In genomic region chr13:99780751-99781460, GRCm38 (mm10) we compare ENCODE assay signal across 11 mouse cellular contexts.
A peak's percentile ranks its signal among the peaks of the same experiment; 100 is the strongest.
DNase-seq lines count a peak whose midpoint lies in the region; ATAC-seq and TF ChIP-seq lines count a peak whose summit lies in the region.
"Had no signal": no experiment of that assay in that cellular context is flagged by ENCODE, and none has a peak within 500 bp of the region (broad histone marks: within the 10 kb centered on the region; RNA-seq: fewer than 3 reads in every experiment).

No protein-coding gene starts in this region.

- H3K9ac ChIP-seq in heart, embryonic 11.5 days (ENCODE audit: low read depth, low read length), result no peak overlapping the region
- no peak overlapping the region for H3K9ac ChIP-seq in forebrain, embryonic 12.5 days
- H3K9ac ChIP-seq in midbrain, postnatal 0 days (replicated peaks; ENCODE audit: low read length, poor library complexity, severe bottlenecking), result 0 out of 2 replicates have a peak overlapping the region, but pooled peaks have one; percentile 29

- no peak for TF ChIP-seq CTCF in midbrain, postnatal 0 days (IDR thresholded peaks at IDR 0.05)

- no peaks in the 10 kb centered on the region for H3K9me3 ChIP-seq in heart, embryonic 11.5 days (replicated peaks; ENCODE audit: control insufficient read depth, low read length)
- H3K9me3 ChIP-seq in forebrain, embryonic 12.5 days, result no peaks in the 10 kb centered on the region
- H3K9me3 ChIP-seq in midbrain, postnatal 0 days (ENCODE audit: low read length), result no peaks in the 10 kb centered on the region

- H3K27me3 ChIP-seq in heart, embryonic 11.5 days (ENCODE audit: control insufficient read depth, insufficient read depth, low read length), result no peaks in the 10 kb centered on the region
- H3K27me3 ChIP-seq in forebrain, embryonic 12.5 days, result no peaks in the 10 kb centered on the region
- H3K27me3 ChIP-seq in midbrain, postnatal 0 days (ENCODE audit: insufficient read depth, low read length), result no peaks in the 10 kb centered on the region

- H3K36me3 ChIP-seq in heart, embryonic 11.5 days (ENCODE audit: control insufficient read depth, insufficient read depth, low read length), result no peaks in the 10 kb centered on the region
- no peaks in the 10 kb centered on the region for H3K36me3 ChIP-seq in forebrain, embryonic 12.5 days (replicated peaks)
- H3K36me3 ChIP-seq in midbrain, postnatal 0 days (ENCODE audit: insufficient read depth, low read length), result no peaks in the 10 kb centered on the region

- no peak overlapping the region for H3K27ac ChIP-seq in heart, embryonic 11.5 days (ENCODE audit: low read depth, low read length)
- peak overlapping the region; percentile 67; the same call in 1 of the 2 replicates for H3K27ac ChIP-seq in forebrain, embryonic 12.5 days
- H3K27ac ChIP-seq in midbrain, postnatal 0 days (ENCODE audit: low read depth, low read length), result peak overlapping the region; percentile 57
- H3K27ac ChIP-seq: kidney, postnatal 0 days had no signal

- H3K4me2 ChIP-seq in heart, embryonic 11.5 days, result 0 out of 2 replicates have a peak overlapping the region, but pooled peaks have one; percentile 11
- peak overlapping the region; percentile 40 for H3K4me2 ChIP-seq in forebrain, embryonic 12.5 days
- peak overlapping the region; percentile 41 for H3K4me2 ChIP-seq in midbrain, postnatal 0 days (ENCODE audit: low read depth, low read length, poor library complexity, severe bottlenecking)

- no peak for DNase-seq in heart, adult 9 months (ENCODE audit: low spot score in 2 of 2)
- DNase-seq in induced T-regulatory cell, adult 2 months (ENCODE audit: low read depth), result peak; percentile 3
- DNase-seq in midbrain, postnatal 0 days (ENCODE audit: low spot score), result peak; percentile 68
- no peak for DNase-seq in yolk sac, embryonic 10.5 days (ENCODE audit: low spot score)
- DNase-seq in layer of hippocampus, adult 8-10 months (ENCODE audit: low spot score in 2 of 2), result no peak
- DNase-seq in cerebellum, postnatal 36 days, result no peak
- DNase-seq: liver had no signal

- H3K4me1 ChIP-seq in heart, embryonic 11.5 days (ENCODE audit: control insufficient read depth, insufficient read depth, low read length), result no peaks in the 10 kb centered on the region; the same call in 1 of the 2 replicates
- H3K4me1 ChIP-seq in forebrain, embryonic 12.5 days, result peaks cover 22% of the 10 kb centered on the region
- peaks cover 22% of the 10 kb centered on the region; the same call in 1 of the 2 replicates for H3K4me1 ChIP-seq in midbrain, postnatal 0 days (ENCODE audit: insufficient read depth, low read length)

- ATAC-seq in heart, embryonic 11.5 days (replicated peaks; ENCODE audit: insufficient number of reproducible peaks, low FRiP score, low TSS enrichment), result no peak
- 0 out of 2 replicates have a peak, but pooled peaks have one; percentile 61 for ATAC-seq in forebrain, embryonic 12.5 days (ENCODE audit: low FRiP score)
- ATAC-seq in midbrain, postnatal 0 days (ENCODE audit: low FRiP score), result peak; percentile 63

- no peak overlapping the region for H3K4me3 ChIP-seq in heart, embryonic 11.5 days (ENCODE audit: low read depth, low read length)
- H3K4me3 ChIP-seq in forebrain, embryonic 12.5 days (replicated peaks), result no peak overlapping the region; the same call in 1 of the 2 replicates
- H3K4me3 ChIP-seq in midbrain, postnatal 0 days (ENCODE audit: low read depth, low read length), result no peak overlapping the region
- H3K4me3 ChIP-seq: erythroblast, embryonic 14.5 days had no signal

- 26% methylated on average over 16 of the region's 16 CpGs for WGBS in heart, embryonic 11.5 days (ENCODE audit: insufficient replicate concordance)
- WGBS in forebrain, embryonic 12.5 days, result 16% methylated on average over 16 of the region's 16 CpGs
- WGBS in midbrain, postnatal 0 days, result 10% methylated on average over 16 of the region's 16 CpGs

Comparison
In these comparisons a context has a peak if more than half of its experiments do, and no peak if none do; other contexts are left out.
1. DNase-seq: peak in induced T-regulatory cell, adult 2 months (single experiment) and midbrain, postnatal 0 days (single experiment); none in heart, adult 9 months (0 of 2), yolk sac, embryonic 10.5 days (single experiment), layer of hippocampus, adult 8-10 months (0 of 2) and cerebellum, postnatal 36 days (0 of 2).
2. Peak in every context shown above with its lines, with median percentiles within 50 percentile points of each other: H3K4me2 ChIP-seq.